Mouse (Mus musculus) leukemia stem cell, adult 10-12 weeks (primary cell): ENCODE results near the gene Erc2. TPM values are rescaled to one million over a fixed set of nuclear protein-coding genes. Genes with fewer than 3 reads are reported as not detected.

Source experiments
- polyA plus RNA-seq: library from polyadenylated mRNA; stranded (reverse); fragments of >175 nt; gene quantifications from 2 replicates; pipeline ENCODE4 v1.2.3, GENCODE M21; 2012; ENCODE audit warnings: low replicate concordance

The Erc2 gene
- polyA plus RNA-seq, result 0.05 and 0.07 TPM in 2 replicates

DNA sequence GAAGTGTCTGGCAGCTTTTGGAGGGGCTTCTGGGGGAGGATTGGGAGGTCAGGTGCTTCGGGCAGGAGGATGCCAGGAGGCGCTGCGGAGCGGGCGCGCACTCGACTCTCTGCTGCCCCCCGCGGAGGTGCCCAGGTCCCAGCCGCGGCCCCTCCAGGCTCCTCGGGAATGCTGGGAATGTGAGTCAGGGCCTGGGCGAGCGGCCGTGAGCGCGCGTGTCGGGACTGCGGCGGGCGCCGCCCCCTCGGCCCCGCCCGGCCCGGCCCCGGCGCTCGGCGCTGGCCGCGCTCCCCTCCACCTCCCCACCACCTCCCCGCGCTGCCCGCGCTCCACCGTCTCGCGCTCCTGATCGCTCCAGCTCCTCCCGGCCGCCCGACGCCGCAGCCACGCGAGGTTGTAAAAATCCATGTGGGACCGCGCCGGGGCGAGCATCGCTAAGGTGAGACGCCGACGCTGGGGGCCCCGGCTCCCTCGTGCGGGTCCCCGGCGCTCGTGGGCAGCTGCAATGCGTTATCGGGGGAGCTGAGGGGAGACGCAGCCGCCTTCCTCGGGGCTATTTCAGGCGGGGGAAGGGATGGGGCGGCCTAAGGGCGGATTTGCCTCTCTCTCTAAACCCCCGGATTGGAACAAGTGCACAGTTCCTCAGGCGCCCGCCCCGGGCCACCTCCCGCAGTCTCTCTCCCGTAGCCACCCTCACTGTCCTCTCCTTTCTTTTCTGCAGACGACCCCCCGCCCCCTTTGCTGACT lies at the start of gene Erc2:
Erc2 (plus strand) TSS at position 253 of the 747 bp plus-strand sequence.

GRCm38 (mm10) chr14:28504101-28505050 lies 882.1 kb downstream of the Erc2 start, which contains the start of gene Wnt5a:
Gene Wnt5a (plus strand): TSS chr14:28504750.

Other genes with a start within 250 kb of the Erc2 start
- 4.1 and 4.2 TPM in 2 replicates for gene Fam208a, start 193.6 kb upstream of the Erc2 start, polyA plus RNA-seq
- gene Ccdc66, start 114.0 kb upstream of the Erc2 start, polyA plus RNA-seq, result 0.41 and 0.56 TPM in 2 replicates